In the genomic region with DNA sequence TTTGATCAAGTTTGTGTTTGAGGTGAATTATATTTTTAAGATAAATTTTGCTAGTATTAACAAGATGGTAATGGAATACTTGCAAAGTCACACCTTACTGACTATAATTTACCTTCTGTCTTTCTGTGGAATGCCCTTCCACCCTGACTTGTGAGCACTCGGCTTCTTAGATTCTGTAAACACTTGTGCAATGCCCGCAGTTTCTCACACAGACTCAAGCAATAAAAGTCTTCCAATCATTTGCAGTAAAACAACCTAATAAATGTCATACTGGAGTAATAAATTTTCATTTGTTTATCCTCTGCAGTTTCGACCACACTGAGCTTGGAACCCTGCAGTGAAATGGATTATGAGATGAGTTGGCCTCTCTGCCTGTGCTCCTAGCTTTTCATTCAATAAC, we compare ENCODE assay signal across 24 mouse cellular contexts.
"Had no signal": no experiment of that assay in that cellular context is flagged by ENCODE, and none has a peak within 500 bp of the region (broad histone marks: within the 10 kb centered on the region; RNA-seq: fewer than 3 reads in every experiment).

No protein-coding gene starts in this region.

- DNase-seq: gastrocnemius, adult 2 months; gastrocnemius, postnatal 10 days; gastrocnemius, postnatal 25 days; heart, adult 18-20 months; heart, postnatal 10 days; heart, postnatal 4 days; kidney, adult 18-20 months; kidney, adult 8-10 months; kidney, postnatal 10 days; kidney, postnatal 25 days; kidney, postnatal 4 days; liver had no signal

- H3K9me3 ChIP-seq: heart, embryonic 10.5 days; heart, embryonic 12.5 days; hindbrain, embryonic 10.5 days; hindbrain, embryonic 12.5 days; limb, embryonic 10.5 days; limb, embryonic 12.5 days had no signal

- H3K4me3 ChIP-seq: gastrocnemius, adult 2 months; heart, embryonic 10.5 days; heart, embryonic 12.5 days; hindbrain, embryonic 10.5 days; hindbrain, embryonic 12.5 days; layer of hippocampus, adult 2 months; left cerebral cortex, adult 2 months; limb, embryonic 10.5 days; limb, embryonic 12.5 days had no signal

- H3K4me1 ChIP-seq: heart, embryonic 10.5 days; heart, embryonic 12.5 days; hindbrain, embryonic 10.5 days; hindbrain, embryonic 12.5 days; limb, embryonic 10.5 days; limb, embryonic 12.5 days had no signal

- H3K36me3 ChIP-seq: heart, embryonic 10.5 days; heart, embryonic 12.5 days; hindbrain, embryonic 10.5 days; hindbrain, embryonic 12.5 days; limb, embryonic 10.5 days; limb, embryonic 12.5 days had no signal

- H3K27me3 ChIP-seq: heart, embryonic 12.5 days; hindbrain, embryonic 12.5 days; limb, embryonic 12.5 days had no signal

- H3K4me2 ChIP-seq: heart, embryonic 12.5 days; hindbrain, embryonic 12.5 days; hindbrain, embryonic 14.5 days; limb, embryonic 12.5 days; liver, embryonic 11.5 days had no signal

- H3K9ac ChIP-seq: heart, embryonic 12.5 days; hindbrain, embryonic 12.5 days; hindbrain, embryonic 14.5 days; limb, embryonic 12.5 days had no signal

- H3K27ac ChIP-seq: gastrocnemius, adult 2 months; heart, embryonic 10.5 days; hindbrain, embryonic 10.5 days; hindbrain, embryonic 12.5 days; hindbrain, embryonic 14.5 days; layer of hippocampus, adult 2 months; left cerebral cortex, adult 2 months; limb, embryonic 10.5 days; limb, embryonic 12.5 days had no signal

- ATAC-seq: hindbrain, embryonic 16.5 days; inflammation-experienced regulatory T-cells, adult 6 months had no signal
